Mouse (Mus musculus) brain, embryonic 14.5 days (tissue): ENCODE data around the gene Pxmp4.

Experiments
- CTCF ChIP-seq: fragments of 200-500 bp; IDR thresholded peaks from 2 replicates; pipeline ENCODE4 v1.5.1; 2012; ENCODE audit warnings: inconsistent platforms, mild to moderate bottlenecking, moderate library complexity, borderline replicate concordance; ENCODE audit not compliant: insufficient read depth, insufficient read length; ENCODE audit errors: extremely low read depth
- POLR2A ChIP-seq: fragments of 200-500 bp; IDR thresholded peaks from 2 replicates; pipeline ENCODE4 v1.6.1; 2012; ENCODE audit warnings: mild to moderate bottlenecking, inconsistent platforms, borderline replicate concordance; ENCODE audit not compliant: poor library complexity, insufficient read depth, insufficient read length, severe bottlenecking; ENCODE audit errors: extremely low read depth

- TF ChIP-seq CTCF (peak; percentile 81), POLR2A (peak; percentile 93)
Measured at GRCm38 (mm10) chr2:154613118-154614115, 9.9 kb upstream of the Pxmp4 start, which contains the start of the genes Zfp341 and 4930519P11Rik.
